Mouse (Mus musculus): ENCODE results near the gene Gpr37l1.
"Not testable (repeated sequence)": the region's sequence is repeated elsewhere in the genome, so short reads cannot be mapped to it uniquely, and the experiment has no call there.

Gene Gpr37l1

GRCm38 (mm10) chr1:135146077-135146945 lies 21.2 kb downstream of the Gpr37l1 start, which contains the start of gene Arl8a:
Gene Arl8a (plus strand): TSS chr1:135146824.
- peak; percentile 90 for DNase-seq

- DNase-seq, result no peak
These were observed 23.5 kb downstream of the Gpr37l1 start for GRCm38 (mm10) chr1:135143940-135144339.

- no peak for DNase-seq
These were observed 25.0 kb downstream of the Gpr37l1 start for GRCm38 (mm10) chr1:135142452-135142851.

- DNase-seq, result no peak
These were observed 27.6 kb downstream of the Gpr37l1 start for GRCm38 (mm10) chr1:135139906-135140305.

- DNase-seq, result no peak
These were observed 31.0 kb downstream of the Gpr37l1 start for GRCm38 (mm10) chr1:135136500-135136899.

- DNase-seq, result no peak
These were observed 32.2 kb downstream of the Gpr37l1 start for GRCm38 (mm10) chr1:135135111-135135787.

- no peak for DNase-seq
These were observed 33.6 kb downstream of the Gpr37l1 start for GRCm38 (mm10) chr1:135133678-135134435.

- no peak for DNase-seq
These were observed 34.5 kb downstream of the Gpr37l1 start for GRCm38 (mm10) chr1:135132893-135133369.

GRCm38 (mm10) chr1:135132473-135132872 lies 35.0 kb downstream of the Gpr37l1 start, which contains the start of gene Ptpn7:
Gene Ptpn7 (plus strand): TSS chr1:135132700.
- peak; percentile 75 for DNase-seq

GRCm38 (mm10) chr1:135131560-135131959 lies 35.9 kb downstream of the Gpr37l1 start:
- DNase-seq, result no peak

GRCm38 (mm10) chr1:135131034-135131433 lies 36.4 kb downstream of the Gpr37l1 start:
- DNase-seq, result no peak

- DNase-seq, result no peak
These were observed 37.0 kb downstream of the Gpr37l1 start for GRCm38 (mm10) chr1:135130376-135131018.

GRCm38 (mm10) chr1:135129543-135130183 lies 37.8 kb downstream of the Gpr37l1 start:
- no peak for DNase-seq

GRCm38 (mm10) chr1:135128986-135129385 lies 38.5 kb downstream of the Gpr37l1 start:
- DNase-seq, result no peak

GRCm38 (mm10) chr1:135128011-135128441 lies 39.5 kb downstream of the Gpr37l1 start:
- DNase-seq, result no peak

GRCm38 (mm10) chr1:135126443-135127027 lies 40.9 kb downstream of the Gpr37l1 start:
- DNase-seq, result no peak

GRCm38 (mm10) chr1:135125990-135126389 lies 41.5 kb downstream of the Gpr37l1 start:
- no peak for DNase-seq

- DNase-seq, result no peak
These were observed 42.7 kb downstream of the Gpr37l1 start for GRCm38 (mm10) chr1:135124573-135125363.

- DNase-seq, result no peak
These were observed 54.8 kb downstream of the Gpr37l1 start for GRCm38 (mm10) chr1:135112661-135113060.

GRCm38 (mm10) chr1:135111271-135111670 lies 56.2 kb downstream of the Gpr37l1 start:
- not testable (repeated sequence) for DNase-seq
